Mouse (Mus musculus) ES-Bruce4 (cell line): ENCODE measurements around the gene Stat3. TPM values are rescaled to one million over a fixed set of nuclear protein-coding genes. Genes with fewer than 3 reads are reported as not detected.

Experiments used
- H3K27ac ChIP-seq: 2 replicates; pipeline ENCODE4 v1.5.1; 2012; ENCODE audit warnings: low read length, inconsistent platforms; ENCODE audit not compliant: insufficient read depth
- H3K27me3 ChIP-seq: 2 replicates; pipeline ENCODE4 v1.6.1; 2012; ENCODE audit warnings: mild to moderate bottlenecking, low read length, inconsistent platforms; ENCODE audit not compliant: control insufficient read depth, poor library complexity, insufficient read depth, severe bottlenecking
- H3K36me3 ChIP-seq: 2 replicates; pipeline ENCODE4 v1.6.1; 2012; ENCODE audit warnings: inconsistent platforms, mild to moderate bottlenecking, low read length, moderate library complexity; ENCODE audit not compliant: control insufficient read depth, poor library complexity, insufficient read depth, severe bottlenecking
- H3K4me1 ChIP-seq: one replicate; pipeline ENCODE4 v1.8.1; 2011; ENCODE audit warnings: low read length; ENCODE audit not compliant: control insufficient read depth, insufficient read depth
- H3K4me3 ChIP-seq: 2 replicates; pipeline ENCODE4 v1.5.1; 2011; ENCODE audit warnings: low read depth, mild to moderate bottlenecking, low read length
- H3K9ac ChIP-seq: 2 replicates; pipeline ENCODE4 v1.6.1; 2012; ENCODE audit warnings: low read depth, mild to moderate bottlenecking, inconsistent platforms; ENCODE audit not compliant: poor library complexity, severe bottlenecking
- H3K9me3 ChIP-seq: replicated peaks from 2 replicates; pipeline ENCODE4 v1.6.1; 2012; ENCODE audit warnings: mild to moderate bottlenecking, low read length, inconsistent platforms; ENCODE audit not compliant: control insufficient read depth, poor library complexity, insufficient read depth, severe bottlenecking
- CTCF ChIP-seq: IDR thresholded peaks from one replicate; pipeline ENCODE4 v1.8.1; 2011; ENCODE audit warnings: low read depth, low read length
- EP300 ChIP-seq: IDR thresholded peaks from 2 replicates; pipeline ENCODE4 v1.6.1; 2011; ENCODE audit warnings: low read depth, low read length; ENCODE audit not compliant: insufficient read depth
- POLR2A ChIP-seq: IDR thresholded peaks from one replicate; pipeline ENCODE4 v1.8.1; 2011; ENCODE audit warnings: low read length; ENCODE audit not compliant: insufficient read depth
- polyA plus RNA-seq: library from polyadenylated mRNA; stranded (reverse); fragments of >200 nt; gene quantifications from 2 replicates; pipeline ENCODE4 v1.2.4, GENCODE M21; 2011; ENCODE audit warnings: low read depth; ENCODE audit not compliant: missing spikeins, insufficient read depth, insufficient read length

The Stat3 gene
- polyA plus RNA-seq, 1 experiment: 39.8 TPM

GRCm38 (mm10) chr11:100892435-100892834 lies 46.9 kb downstream of the Stat3 start:
- H3K4me1 ChIP-seq: no peaks in the 10 kb centered on the region
- no peak overlapping the region for H3K4me3 ChIP-seq
- no peak overlapping the region for H3K9ac ChIP-seq
- H3K9me3 ChIP-seq: no peaks in the 10 kb centered on the region
- H3K36me3 ChIP-seq: peaks cover 26% of the 10 kb centered on the region
- H3K27me3 ChIP-seq: no peaks in the 10 kb centered on the region
- no peak overlapping the region for H3K27ac ChIP-seq
- TF ChIP-seq POLR2A (no peak), CTCF (no peak), EP300 (no peak)

- no peak overlapping the region for H3K27ac ChIP-seq
- H3K27me3 ChIP-seq: no peaks in the 10 kb centered on the region
- no peaks in the 10 kb centered on the region for H3K9me3 ChIP-seq
- H3K4me1 ChIP-seq: no peaks in the 10 kb centered on the region
- peaks cover 26% of the 10 kb centered on the region for H3K36me3 ChIP-seq
- no peak overlapping the region for H3K9ac ChIP-seq
- no peak for TF ChIP-seq EP300
- no peak for TF ChIP-seq POLR2A
- TF ChIP-seq CTCF: no peak
- no peak overlapping the region for H3K4me3 ChIP-seq
Measured at GRCm38 (mm10) chr11:100891256-100892123, 47.9 kb downstream of the Stat3 start.

- Histone ChIP-seq H3K9me3 (no peaks in the 10 kb centered on the region), H3K4me1 (no peaks in the 10 kb centered on the region), H3K27ac (no peak overlapping the region), H3K9ac (no peak overlapping the region), H3K4me3 (no peak overlapping the region), H3K36me3 (peaks cover 22% of the 10 kb centered on the region), H3K27me3 (no peaks in the 10 kb centered on the region)
- no peak for TF ChIP-seq POLR2A
- TF ChIP-seq EP300: no peak
- TF ChIP-seq CTCF: no peak
Measured at GRCm38 (mm10) chr11:100890481-100890880, 48.9 kb downstream of the Stat3 start.

DNA sequence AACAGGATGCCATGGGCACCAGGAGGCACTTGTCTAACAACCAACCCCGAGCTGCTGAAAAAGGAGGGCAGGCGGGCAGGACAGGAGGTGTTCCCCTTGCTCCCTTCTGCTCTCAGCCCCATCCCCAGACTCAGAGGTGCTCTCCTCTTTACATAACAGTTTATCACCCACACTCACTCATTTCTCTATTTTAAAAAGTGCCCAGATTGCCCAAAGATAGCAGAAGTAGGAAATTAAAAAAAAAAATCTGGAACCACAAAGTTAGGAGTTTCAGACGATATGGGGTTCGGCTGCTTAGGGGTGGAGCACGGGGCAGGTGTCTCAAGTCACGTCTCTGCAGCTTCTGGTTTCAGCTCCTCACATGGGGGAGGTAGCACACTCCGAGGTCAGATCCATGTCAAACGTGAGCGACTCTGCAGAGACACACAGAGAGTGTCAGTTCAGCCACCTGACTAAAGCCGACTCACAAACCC lies 51.0 kb downstream of the Stat3 start:
- Histone ChIP-seq H3K36me3 (peaks cover 20% of the 10 kb centered on the region), H3K9me3 (no peaks in the 10 kb centered on the region), H3K4me1 (no peaks in the 10 kb centered on the region), H3K27ac (no peak overlapping the region), H3K27me3 (no peaks in the 10 kb centered on the region), H3K4me3 (no peak overlapping the region), H3K9ac (no peak overlapping the region)
- TF ChIP-seq EP300 (no peak), POLR2A (no peak), CTCF (no peak)

DNA sequence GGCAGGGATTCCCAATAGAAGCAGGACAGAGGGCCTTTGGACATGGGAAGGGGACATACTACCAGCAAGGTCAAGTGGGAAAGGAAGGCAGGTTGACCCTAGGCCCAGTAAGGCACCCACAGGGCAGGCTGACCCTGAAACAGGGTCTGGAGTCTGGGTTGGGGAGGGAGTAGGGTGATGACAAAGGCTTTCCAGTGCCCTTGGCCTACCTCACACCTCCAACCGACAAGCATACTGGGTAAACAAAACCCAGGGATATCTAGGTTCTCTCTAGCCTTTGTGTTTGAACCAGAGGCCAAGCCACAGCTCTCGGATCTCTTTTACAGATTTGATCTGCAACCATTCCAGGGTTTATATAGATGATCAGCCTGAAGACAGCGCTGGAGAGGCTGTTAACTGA lies 51.6 kb downstream of the Stat3 start:
- Histone ChIP-seq H3K9me3 (no peaks in the 10 kb centered on the region), H3K36me3 (peaks cover 15% of the 10 kb centered on the region), H3K27me3 (no peaks in the 10 kb centered on the region), H3K4me3 (no peak overlapping the region), H3K4me1 (no peaks in the 10 kb centered on the region), H3K9ac (no peak overlapping the region), H3K27ac (no peak overlapping the region)
- TF ChIP-seq POLR2A: no peak
- TF ChIP-seq CTCF: no peak
- no peak for TF ChIP-seq EP300

- Histone ChIP-seq H3K27ac (no peak overlapping the region), H3K9ac (no peak overlapping the region), H3K9me3 (no peaks in the 10 kb centered on the region), H3K27me3 (no peaks in the 10 kb centered on the region), H3K4me3 (no peak overlapping the region), H3K36me3 (peaks cover 11% of the 10 kb centered on the region), H3K4me1 (no peaks in the 10 kb centered on the region)
- no peak for TF ChIP-seq EP300
- no peak for TF ChIP-seq CTCF
- no peak for TF ChIP-seq POLR2A
Measured at GRCm38 (mm10) chr11:100887236-100887635, 52.1 kb downstream of the Stat3 start.
